ENCODE assay signal across 15 mouse cellular contexts in the genomic region with DNA sequence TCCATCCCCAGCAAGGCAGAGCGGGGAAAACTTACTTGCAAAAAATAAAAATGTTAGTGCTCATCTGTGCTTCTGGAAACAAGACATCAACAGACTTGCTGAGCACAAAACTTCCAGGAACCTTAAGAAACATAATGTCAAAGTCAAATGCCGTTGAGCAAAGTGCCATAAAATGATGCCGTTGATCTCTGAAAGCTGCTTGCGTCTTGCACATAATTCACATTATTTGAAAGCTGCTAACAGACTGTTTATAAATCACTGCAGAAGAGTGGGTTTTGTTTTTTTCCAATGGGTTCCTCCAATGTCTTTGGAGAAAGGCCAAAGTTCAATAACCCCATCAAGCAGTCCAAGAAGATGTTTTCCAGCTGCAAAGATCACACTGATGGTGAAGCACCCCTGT. TPM values are rescaled to one million over a fixed set of nuclear protein-coding genes. Genes with fewer than 3 reads are reported as not detected.
"Had no signal": no experiment of that assay in that cellular context is flagged by ENCODE, and none has a peak within 500 bp of the region (broad histone marks: within the 10 kb centered on the region; RNA-seq: fewer than 3 reads in every experiment).

No protein-coding gene starts in this region.

- H3K27ac ChIP-seq: left cerebral cortex, adult 2 months; liver, embryonic 13.5 days; lung, embryonic 15.5 days; stomach, postnatal 0 days had no signal

- H3K4me2 ChIP-seq: liver, embryonic 13.5 days; lung, embryonic 15.5 days; midbrain, embryonic 11.5 days had no signal

- H3K9me3 ChIP-seq: liver, embryonic 13.5 days; lung, embryonic 15.5 days had no signal

- H3K4me1 ChIP-seq: liver, embryonic 13.5 days had no signal

- H3K27me3 ChIP-seq: liver, embryonic 13.5 days; lung, embryonic 15.5 days had no signal

- ATAC-seq: inflammation-experienced regulatory T-cells, adult 6 months; intestine, embryonic 16.5 days had no signal

- DNase-seq: kidney, adult 18-20 months; kidney, adult 9 months; kidney, postnatal 10 days; kidney, postnatal 36 days; layer of hippocampus, postnatal 36 days; liver, embryonic 13.5 days; midbrain, embryonic 14.5 days; thymus, postnatal 25 days had no signal

- H3K9ac ChIP-seq: liver, embryonic 13.5 days; lung, embryonic 15.5 days had no signal

- H3K4me3 ChIP-seq: left cerebral cortex, adult 2 months; liver, embryonic 13.5 days; lung, embryonic 15.5 days had no signal

- H3K36me3 ChIP-seq: liver, embryonic 13.5 days; lung, embryonic 15.5 days had no signal

RNA-seq across cellular contexts. Expression of gene Mamdc2, which starts 37.9 kb away (rescaled TPM):
- total RNA-seq: megakaryocyte, adult 5-6 weeks had no signal
- polyA plus RNA-seq: inflammation-experienced regulatory T-cells, adult 6 months had no signal
